Mouse (Mus musculus) testis, adult 2 months (tissue): ENCODE data around the gene Map4k4. TPM values are rescaled to one million over a fixed set of nuclear protein-coding genes. Genes with fewer than 3 reads are reported as not detected.

ENCODE experiments used
- H3K27ac ChIP-seq: fragments of 200-500 bp; 2 replicates; pipeline ENCODE4 v1.5.1; 2012; ENCODE audit warnings: low read depth, low read length; ENCODE audit not compliant: control insufficient read depth, insufficient read depth
- H3K27me3 ChIP-seq: fragments of 200-500 bp; 2 replicates; pipeline ENCODE4 v1.6.1; 2012; ENCODE audit warnings: mild to moderate bottlenecking, low read length, moderate library complexity; ENCODE audit not compliant: control insufficient read depth, insufficient read depth
- H3K36me3 ChIP-seq: fragments of 200-500 bp; 2 replicates; pipeline ENCODE4 v1.6.1; 2012; ENCODE audit warnings: mild to moderate bottlenecking, low read length; ENCODE audit not compliant: control insufficient read depth, insufficient read depth
- H3K4me1 ChIP-seq: fragments of 200-500 bp; 2 replicates; pipeline ENCODE4 v1.6.1; 2012; ENCODE audit warnings: low read length; ENCODE audit not compliant: control insufficient read depth, insufficient read depth
- H3K4me3 ChIP-seq: fragments of 200-500 bp; 2 replicates; pipeline ENCODE4 v1.5.1; 2012; ENCODE audit warnings: low read depth, mild to moderate bottlenecking, low read length, moderate library complexity, mixed read lengths; ENCODE audit not compliant: control insufficient read depth
- CTCF ChIP-seq: fragments of 200-500 bp; IDR thresholded peaks from 2 replicates; pipeline ENCODE4 v1.5.1; 2012; ENCODE audit warnings: low read depth, mild to moderate bottlenecking, inconsistent platforms, low read length, moderate library complexity; ENCODE audit not compliant: control insufficient read depth, insufficient read depth, insufficient replicate concordance
- POLR2A ChIP-seq: fragments of 200-500 bp; IDR thresholded peaks from 2 replicates; pipeline ENCODE4 v1.6.1; 2012; ENCODE audit warnings: low read depth, mild to moderate bottlenecking, inconsistent platforms, low read length, moderate library complexity; ENCODE audit not compliant: control insufficient read depth
- polyA plus RNA-seq: library from polyadenylated mRNA; depleted of rRNA; stranded (reverse); fragments of >200 nt; gene quantifications from 2 replicates; pipeline ENCODE4 v1.2.3, GENCODE M21; 2012; rRNA removed

Map4k4 gene
- polyA plus RNA-seq, 1 experiment = 25.6 TPM

GRCm38 (mm10) chr1:40064508-40064907 lies 163.8 kb downstream of the Map4k4 start:
- H3K4me1 ChIP-seq = no peaks in the 10 kb centered on the region
- TF ChIP-seq POLR2A = no peak
- no peak for TF ChIP-seq CTCF

GRCm38 (mm10) chr1:40072558-40072957 lies 171.8 kb downstream of the Map4k4 start:
- Histone ChIP-seq H3K4me3 (no peak overlapping the region), H3K36me3 (no peaks in the 10 kb centered on the region), H3K27ac (no peak overlapping the region), H3K4me1 (no peaks in the 10 kb centered on the region), H3K27me3 (no peaks in the 10 kb centered on the region)
- no peak for TF ChIP-seq CTCF
- TF ChIP-seq POLR2A = no peak

More at GRCm38 (mm10) chr1:40064508-40064907, 163.8 kb downstream of the Map4k4 start:
- H3K27ac ChIP-seq = no peak overlapping the region
- H3K4me3 ChIP-seq = no peak overlapping the region
- no peaks in the 10 kb centered on the region for H3K27me3 ChIP-seq
- H3K36me3 ChIP-seq = no peaks in the 10 kb centered on the region

- Histone ChIP-seq H3K27me3 (no peaks in the 10 kb centered on the region), H3K4me3 (no peak within 1 kb of the TSS), H3K36me3 (no peaks in the 10 kb centered on the region), H3K4me1 (no peaks in the 10 kb centered on the region), H3K27ac (no peak within 1 kb of the TSS)
- TF ChIP-seq CTCF (no peak), POLR2A (no peak)
Measured at GRCm38 (mm10) chr1:40073779-40074178, 173.1 kb downstream of the Map4k4 start, which contains the start of gene Il1r2. Il1r2 (plus strand) TSS chr1:40074079.

Other genes starting within 250 kb of the Map4k4 start
- gene Creg2, start 249.4 kb upstream of the Map4k4 start, polyA plus RNA-seq = 0.20 and 0.23 TPM in 2 replicates
- gene Rfx8, start 179.9 kb upstream of the Map4k4 start, polyA plus RNA-seq = 37.8 and 39.1 TPM in 2 replicates
- not detected in 2 replicates for gene Gm3646, start 95.6 kb upstream of the Map4k4 start, polyA plus RNA-seq
- 0.12 TPM in 1 of 2 replicates, not detected in the other for gene Il1r2, start 173.2 kb downstream of the Map4k4 start, polyA plus RNA-seq